Mouse (Mus musculus): ENCODE data around the gene Ptprn. TPM values are rescaled to one million over a fixed set of nuclear protein-coding genes. Genes with fewer than 3 reads are reported as not detected.

The Ptprn gene
- polyA plus RNA-seq, 1 experiment: 0.35 TPM

GRCm38 (mm10) chr1:75231664-75232152, 32.6 kb downstream of the Ptprn start, which contains the start of gene A630095N17Rik:
TSS of gene A630095N17Rik (minus strand) at chr1:75232102.
- H3K27ac ChIP-seq (ENCODE audit: insufficient read depth, low read length): no peak within 1 kb of the TSS
- peaks cover 9% of the 10 kb centered on the region for H3K4me1 ChIP-seq (ENCODE audit: control insufficient read depth, insufficient read depth, insufficient read length)
- no peak for DNase-seq (ENCODE audit: low read depth in 1 of 2, low spot score in 2 of 2)
- WGBS: 72% methylated on average over 5 of the region's 5 CpGs
- no peak for TF ChIP-seq POLR2A (IDR thresholded peaks at IDR 0.05; ENCODE audit: low read depth, low read length)
- TF ChIP-seq CTCF (IDR thresholded peaks at IDR 0.05; ENCODE audit: extremely low read depth, insufficient read depth, insufficient read length, insufficient replicate concordance): no peak
- no peak within 1 kb of the TSS for H3K4me3 ChIP-seq (ENCODE audit: extremely low read depth, insufficient read depth, insufficient read length)
- no peaks in the 10 kb centered on the region for H3K36me3 ChIP-seq (ENCODE audit: control insufficient read depth, insufficient read depth, low read length)
- no peaks in the 10 kb centered on the region for H3K27me3 ChIP-seq (ENCODE audit: control insufficient read depth, insufficient read depth, low read length)

GRCm38 (mm10) chr1:75231224-75231623, 33.1 kb downstream of the Ptprn start:
- DNase-seq (ENCODE audit: low read depth in 1 of 2, low spot score in 2 of 2): no peak
- Histone ChIP-seq H3K4me3 (ENCODE audit: extremely low read depth, insufficient read depth, insufficient read length) (no peak overlapping the region), H3K27ac (ENCODE audit: insufficient read depth, low read length) (no peak overlapping the region), H3K36me3 (ENCODE audit: control insufficient read depth, insufficient read depth, low read length) (no peaks in the 10 kb centered on the region), H3K27me3 (ENCODE audit: control insufficient read depth, insufficient read depth, low read length) (no peaks in the 10 kb centered on the region), H3K4me1 (ENCODE audit: control insufficient read depth, insufficient read depth, insufficient read length) (peaks cover 7% of the 10 kb centered on the region)
- 81% methylated on average over 4 of the region's 4 CpGs for WGBS
- TF ChIP-seq CTCF (IDR thresholded peaks at IDR 0.05; ENCODE audit: extremely low read depth, insufficient read depth, insufficient read length, insufficient replicate concordance): no peak

GRCm38 (mm10) chr1:75230335-75230994, 33.8 kb downstream of the Ptprn start:
- TF ChIP-seq POLR2A (IDR thresholded peaks at IDR 0.05; ENCODE audit: low read depth, low read length): no peak
- no peak for TF ChIP-seq CTCF (IDR thresholded peaks at IDR 0.05; ENCODE audit: extremely low read depth, insufficient read depth, insufficient read length, insufficient replicate concordance)

GRCm38 (mm10) chr1:75229158-75229557, 35.1 kb downstream of the Ptprn start:
- no peaks in the 10 kb centered on the region for H3K27me3 ChIP-seq (ENCODE audit: control insufficient read depth, insufficient read depth, low read length)
- no peak for DNase-seq (ENCODE audit: low read depth in 1 of 2, low spot score in 2 of 2)
- H3K4me1 ChIP-seq (ENCODE audit: control insufficient read depth, insufficient read depth, insufficient read length): no peaks in the 10 kb centered on the region
- no peak overlapping the region for H3K27ac ChIP-seq (ENCODE audit: insufficient read depth, low read length)
- TF ChIP-seq CTCF (IDR thresholded peaks at IDR 0.05; ENCODE audit: extremely low read depth, insufficient read depth, insufficient read length, insufficient replicate concordance) (no peak), POLR2A (IDR thresholded peaks at IDR 0.05; ENCODE audit: low read depth, low read length) (no peak)
- 45% methylated on average over 4 of the region's 4 CpGs for WGBS
- no peaks in the 10 kb centered on the region for H3K36me3 ChIP-seq (ENCODE audit: control insufficient read depth, insufficient read depth, low read length)
- H3K4me3 ChIP-seq (ENCODE audit: extremely low read depth, insufficient read depth, insufficient read length): no peak overlapping the region

More at GRCm38 (mm10) chr1:75230335-75230994, 33.8 kb downstream of the Ptprn start:
- Histone ChIP-seq H3K27ac (ENCODE audit: insufficient read depth, low read length) (no peak overlapping the region), H3K27me3 (ENCODE audit: control insufficient read depth, insufficient read depth, low read length) (no peaks in the 10 kb centered on the region), H3K36me3 (ENCODE audit: control insufficient read depth, insufficient read depth, low read length) (no peaks in the 10 kb centered on the region), H3K4me3 (ENCODE audit: extremely low read depth, insufficient read depth, insufficient read length) (no peak overlapping the region), H3K4me1 (ENCODE audit: control insufficient read depth, insufficient read depth, insufficient read length) (peaks cover 4% of the 10 kb centered on the region)
- DNase-seq (ENCODE audit: low read depth in 1 of 2, low spot score in 2 of 2): no peak
- 64% methylated on average over 7 of the region's 7 CpGs for WGBS

- no peak for DNase-seq (ENCODE audit: low read depth in 1 of 2, low spot score in 2 of 2)
- no peak overlapping the region for H3K4me3 ChIP-seq (ENCODE audit: extremely low read depth, insufficient read depth, insufficient read length)
- TF ChIP-seq CTCF (IDR thresholded peaks at IDR 0.05; ENCODE audit: extremely low read depth, insufficient read depth, insufficient read length, insufficient replicate concordance) (no peak), POLR2A (IDR thresholded peaks at IDR 0.05; ENCODE audit: low read depth, low read length) (no peak)
- H3K27ac ChIP-seq (ENCODE audit: insufficient read depth, low read length): no peak overlapping the region
- H3K27me3 ChIP-seq (ENCODE audit: control insufficient read depth, insufficient read depth, low read length): no peaks in the 10 kb centered on the region
- 76% methylated on average over 1 of the region's 1 CpGs for WGBS
- peaks cover 7% of the 10 kb centered on the region; the same call in 1 of the 2 replicates for H3K4me1 ChIP-seq (ENCODE audit: control insufficient read depth, insufficient read depth, insufficient read length)
- H3K36me3 ChIP-seq (ENCODE audit: control insufficient read depth, insufficient read depth, low read length): no peaks in the 10 kb centered on the region
Observed at GRCm38 (mm10) chr1:75227653-75228052, 36.6 kb downstream of the Ptprn start.

- no peak overlapping the region for H3K27ac ChIP-seq (ENCODE audit: insufficient read depth, low read length)
- no peaks in the 10 kb centered on the region for H3K36me3 ChIP-seq (ENCODE audit: control insufficient read depth, insufficient read depth, low read length)
- H3K27me3 ChIP-seq (ENCODE audit: control insufficient read depth, insufficient read depth, low read length): no peaks in the 10 kb centered on the region
- WGBS: 51% methylated on average over 2 of the region's 2 CpGs
- no peak for DNase-seq (ENCODE audit: low read depth in 1 of 2, low spot score in 2 of 2)
- H3K4me1 ChIP-seq (ENCODE audit: control insufficient read depth, insufficient read depth, insufficient read length): peaks cover 7% of the 10 kb centered on the region; the same call in 1 of the 2 replicates
- TF ChIP-seq POLR2A (IDR thresholded peaks at IDR 0.05; ENCODE audit: low read depth, low read length) (no peak), CTCF (IDR thresholded peaks at IDR 0.05; ENCODE audit: extremely low read depth, insufficient read depth, insufficient read length, insufficient replicate concordance) (no peak)
- no peak overlapping the region for H3K4me3 ChIP-seq (ENCODE audit: extremely low read depth, insufficient read depth, insufficient read length)
Observed at GRCm38 (mm10) chr1:75226138-75226537, 38.2 kb downstream of the Ptprn start.

- no peak for TF ChIP-seq POLR2A (IDR thresholded peaks at IDR 0.05; ENCODE audit: low read depth, low read length)
- TF ChIP-seq CTCF (IDR thresholded peaks at IDR 0.05; ENCODE audit: extremely low read depth, insufficient read depth, insufficient read length, insufficient replicate concordance): no peak
- Histone ChIP-seq H3K27ac (ENCODE audit: insufficient read depth, low read length) (no peak overlapping the region), H3K4me1 (ENCODE audit: control insufficient read depth, insufficient read depth, insufficient read length) (peaks cover 7% of the 10 kb centered on the region; the same call in 1 of the 2 replicates), H3K27me3 (ENCODE audit: control insufficient read depth, insufficient read depth, low read length) (no peaks in the 10 kb centered on the region), H3K4me3 (ENCODE audit: extremely low read depth, insufficient read depth, insufficient read length) (no peak overlapping the region), H3K36me3 (ENCODE audit: control insufficient read depth, insufficient read depth, low read length) (no peaks in the 10 kb centered on the region)
- DNase-seq (ENCODE audit: low read depth in 1 of 2, low spot score in 2 of 2): no peak
- 26% methylated on average over 3 of the region's 3 CpGs for WGBS
Observed at GRCm38 (mm10) chr1:75225473-75225872, 38.8 kb downstream of the Ptprn start.
